Mouse (Mus musculus): ENCODE measurements around the gene Zfp932.
"Not testable (repeated sequence)": the region's sequence is repeated elsewhere in the genome, so short reads cannot be mapped to it uniquely, and the experiment has no call there.

Zfp932 gene

DNA sequence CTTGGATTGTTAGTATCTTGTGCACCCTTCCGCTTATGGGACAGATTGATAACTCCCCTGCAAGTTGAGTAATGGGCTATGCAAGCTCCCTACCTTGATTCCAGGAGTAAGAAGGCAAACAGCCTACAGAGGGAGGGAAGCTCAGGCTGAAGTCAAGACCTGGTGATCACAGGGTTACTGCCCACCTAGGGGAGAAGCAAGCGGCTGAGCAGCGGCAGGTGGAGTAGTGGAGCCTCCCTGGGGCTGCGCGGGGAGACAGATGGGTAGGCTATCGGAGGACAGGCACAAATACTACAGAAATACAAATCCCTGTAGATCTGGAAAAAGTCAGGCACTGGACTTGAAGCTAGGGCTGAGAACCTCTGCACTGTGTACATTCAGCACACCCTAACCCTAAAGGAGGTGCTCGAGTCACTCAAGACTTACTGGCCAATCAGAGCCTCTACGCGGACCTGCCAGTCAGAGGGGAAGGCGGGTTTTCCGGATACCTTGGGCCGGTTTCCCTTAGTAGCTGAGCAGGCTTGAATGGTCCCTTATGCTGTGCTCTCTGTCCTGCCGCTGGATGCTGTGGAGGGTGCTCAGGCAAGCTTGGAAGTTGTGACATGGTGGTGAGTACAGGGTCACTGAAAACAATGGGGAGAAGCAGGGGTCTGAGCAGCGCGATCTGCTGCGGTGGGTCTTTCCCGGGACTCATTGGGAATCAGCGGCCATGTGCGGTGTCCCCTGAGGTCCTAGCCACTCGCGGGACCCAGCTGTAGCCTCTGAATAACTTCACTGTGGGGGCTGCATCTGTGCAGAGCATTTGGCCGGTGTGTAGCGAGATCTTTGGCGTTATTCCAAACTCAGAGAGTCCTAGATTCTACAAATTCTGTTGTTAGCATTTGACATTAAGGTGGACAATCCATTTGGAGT lies at the start of gene Zfp932:
TSS of gene Zfp932 (plus strand) at position 496 of the 912 bp plus-strand sequence.
- peak; percentile 81 for DNase-seq

DNA sequence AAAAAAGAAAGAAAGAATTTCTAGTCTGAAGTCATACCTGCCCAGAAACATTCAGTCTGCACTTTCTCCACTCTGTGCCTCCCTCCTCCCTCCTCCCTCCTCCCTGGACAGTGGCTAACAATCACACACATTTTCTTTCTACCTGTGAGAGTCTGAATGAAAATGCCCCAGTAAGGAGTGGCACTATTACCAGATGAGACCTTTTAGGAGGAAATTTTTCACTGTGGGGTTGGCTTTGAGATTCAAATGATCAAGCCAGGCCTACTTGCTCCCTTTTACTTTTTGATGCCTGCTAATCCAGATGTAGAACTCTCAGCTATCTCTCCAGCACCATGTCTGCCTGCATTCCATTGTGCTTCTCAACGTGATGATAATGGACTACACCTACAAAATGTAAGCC lies 46.0 kb upstream of the Zfp932 start:
- DNase-seq = no peak

GRCm38 (mm10) chr5:109980743-109981142 lies 15.6 kb upstream of the Zfp932 start:
- not testable (repeated sequence) for DNase-seq

DNA sequence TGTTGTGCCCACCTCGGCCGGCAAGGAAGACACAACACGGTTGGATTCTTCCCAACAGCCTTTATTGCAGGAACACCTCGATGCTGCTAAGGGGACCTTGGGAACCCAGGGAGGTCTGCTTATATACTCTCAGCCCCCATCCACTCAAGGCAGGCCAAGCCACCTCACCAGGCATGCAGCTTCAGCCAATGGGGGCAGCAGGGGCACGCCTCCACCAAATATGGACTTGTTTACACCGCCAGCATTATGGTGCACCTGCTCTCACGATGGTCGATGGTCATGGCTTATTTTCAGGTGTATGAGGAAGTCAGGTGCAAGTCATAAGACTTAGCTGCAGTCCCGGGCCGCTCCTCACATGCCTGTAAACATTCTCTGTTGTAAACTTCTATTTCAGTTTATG lies 860 bp upstream of the Zfp932 start:
- not testable (repeated sequence) for DNase-seq

GRCm38 (mm10) chr5:110015775-110016174 lies 19.5 kb downstream of the Zfp932 start:
- not testable (repeated sequence) for DNase-seq

DNA sequence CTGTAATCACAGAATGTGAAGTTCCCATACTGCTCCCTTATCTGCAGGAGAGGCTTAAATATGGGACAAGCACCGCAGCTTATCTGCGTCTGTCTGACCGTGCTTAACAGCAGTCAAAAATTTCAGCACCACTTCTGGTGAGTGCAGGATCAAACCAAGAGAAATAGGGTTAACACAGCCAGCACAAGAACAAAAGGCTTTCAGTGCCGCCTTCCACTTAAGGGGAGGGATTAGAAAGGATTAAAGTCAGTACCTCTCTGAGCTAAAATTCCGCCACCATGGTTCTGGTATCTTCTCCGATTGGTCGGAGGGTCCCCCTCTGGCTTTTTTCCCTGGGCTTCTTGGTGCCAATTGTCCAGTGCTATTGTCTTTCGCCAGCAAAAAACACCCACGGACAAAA lies 27.0 kb downstream of the Zfp932 start:
- no peak for DNase-seq

GRCm38 (mm10) chr5:110023694-110024427 lies 27.5 kb downstream of the Zfp932 start:
- peak; percentile 37 for DNase-seq

GRCm38 (mm10) chr5:110057637-110058408 lies 61.5 kb downstream of the Zfp932 start:
- DNase-seq = peak; percentile 82
